Mouse (Mus musculus) hindbrain, embryonic 13.5 days (tissue): Measurements from ENCODE around the gene Smg1. TPM values are rescaled to one million over a fixed set of nuclear protein-coding genes. Genes with fewer than 3 reads are reported as not detected.
"Not testable (repeated sequence)": the region's sequence is repeated elsewhere in the genome, so short reads cannot be mapped to it uniquely, and the experiment has no call there.

Experiments used
- ATAC-seq: fragments of 200-750 bp; cut with Nextera tagmentation; 2 replicates; pipeline ENCODE4 v1.8.0; 2017; ENCODE audit warnings: moderate TSS enrichment; ENCODE audit not compliant: low FRiP score
- H3K27ac ChIP-seq: fragments of 300-500 bp; sonication (generic); 2 replicates; pipeline ENCODE4 v1.5.1; 2015; ENCODE audit warnings: inconsistent platforms, mild to moderate bottlenecking, moderate library complexity
- H3K27me3 ChIP-seq: fragments of 300-500 bp; sonication (generic); 2 replicates; pipeline ENCODE4 v1.6.1; 2015; ENCODE audit warnings: mild to moderate bottlenecking, inconsistent platforms
- H3K36me3 ChIP-seq: fragments of 300-500 bp; sonication (generic); 2 replicates; pipeline ENCODE4 v1.6.1; 2015; ENCODE audit warnings: mild to moderate bottlenecking, inconsistent platforms
- H3K4me1 ChIP-seq: fragments of 300-500 bp; sonication (generic); replicated peaks from 2 replicates; pipeline ENCODE4 v1.6.1; 2015; ENCODE audit warnings: inconsistent platforms
- H3K4me2 ChIP-seq: fragments of 300-500 bp; sonication (generic); 2 replicates; pipeline ENCODE4 v1.6.1; 2015; ENCODE audit warnings: inconsistent platforms, mild to moderate bottlenecking, moderate library complexity
- H3K4me3 ChIP-seq: fragments of 300-500 bp; sonication (generic); 2 replicates; pipeline ENCODE4 v1.5.1; 2015; ENCODE audit warnings: mild to moderate bottlenecking, inconsistent platforms
- H3K9ac ChIP-seq: fragments of 300-500 bp; sonication (generic); 2 replicates; pipeline ENCODE4 v1.6.1; 2015; ENCODE audit warnings: mild to moderate bottlenecking, inconsistent platforms
- H3K9me3 ChIP-seq: fragments of 300-500 bp; sonication (generic); 2 replicates; pipeline ENCODE4 v1.6.1; 2016; ENCODE audit warnings: inconsistent platforms
- WGBS: fragments of 180-500 bp; shearing (Covaris S2); methylation state at CpG from one replicate; pipeline ENCODE4 v1.1.7; 2015; 5-methylcytosine and 5-hydroxymethylcytosine counted together
- polyA plus RNA-seq: library from polyadenylated mRNA; unstranded; fragments of >200 nt; fragmentation: Nextera tagmentation; extraction: Ambion mirVana; gene quantifications from 2 replicates; pipeline ENCODE4 v1.2.1, GENCODE M21; 2015

The Smg1 gene
- polyA plus RNA-seq, 1 experiment from 2014 or later, result 21.5 TPM

DNA sequence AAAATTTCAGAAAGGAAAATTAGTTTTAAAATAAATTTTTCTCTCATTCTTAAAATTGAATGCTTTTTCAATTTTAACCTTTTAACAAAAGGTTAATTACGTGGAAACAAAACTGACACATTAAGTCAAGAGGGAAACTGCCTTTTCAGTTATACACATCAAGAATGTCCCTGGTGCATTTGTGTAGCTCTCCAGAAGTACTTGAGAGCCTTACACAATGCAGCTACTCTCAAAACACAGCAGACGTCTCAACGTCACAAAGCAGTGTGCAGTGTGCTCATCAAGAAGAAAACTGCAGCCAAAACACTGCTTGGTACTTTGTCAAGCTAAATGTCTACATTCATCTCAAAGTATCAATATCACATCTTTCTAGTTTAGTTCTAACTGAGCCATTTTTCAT is 63.7 kb downstream of the Smg1 start:
- Histone ChIP-seq H3K9ac (no peak overlapping the region), H3K36me3 (peaks cover 65% of the 10 kb centered on the region), H3K27me3 (no peaks in the 10 kb centered on the region), H3K9me3 (no peaks in the 10 kb centered on the region), H3K27ac (no peak overlapping the region), H3K4me1 (no peaks in the 10 kb centered on the region), H3K4me2 (no peak overlapping the region), H3K4me3 (no peak overlapping the region)
- WGBS, result 74% methylated on average over 3 of the region's 3 CpGs
- ATAC-seq, result no peak

DNA sequence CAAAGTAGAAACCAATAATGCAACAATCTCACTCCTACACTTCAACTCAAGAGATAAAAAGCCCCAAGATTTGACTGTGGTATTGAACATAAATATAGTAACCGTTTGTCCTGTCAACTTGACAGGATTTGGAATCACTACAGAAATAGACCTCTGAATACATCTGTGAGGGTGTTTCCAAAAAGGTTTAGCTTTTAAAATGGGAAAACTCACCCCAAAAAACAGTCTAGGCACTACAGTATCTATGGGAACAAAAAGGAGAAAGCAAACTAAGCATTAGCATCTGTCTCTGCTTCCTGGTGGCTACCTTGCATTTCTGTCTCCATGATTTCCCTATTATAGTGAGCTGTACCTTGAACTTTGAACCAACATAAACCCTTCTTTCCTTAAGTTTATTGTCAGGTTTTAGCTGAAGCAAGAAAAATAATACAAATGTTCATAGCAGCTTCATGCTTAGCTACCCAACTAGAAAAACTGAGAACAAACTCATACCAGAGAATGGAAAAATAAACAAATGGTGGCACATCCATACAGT is 67.6 kb downstream of the Smg1 start:
- Histone ChIP-seq H3K27ac (no peak overlapping the region), H3K27me3 (no peaks in the 10 kb centered on the region), H3K9me3 (no peaks in the 10 kb centered on the region), H3K4me2 (no peak overlapping the region), H3K4me3 (no peak overlapping the region), H3K36me3 (peaks cover 60% of the 10 kb centered on the region), H3K4me1 (no peaks in the 10 kb centered on the region), H3K9ac (no peak overlapping the region)
- no peak for ATAC-seq
- WGBS, result 96% methylated on average over 1 of the region's 1 CpGs

DNA sequence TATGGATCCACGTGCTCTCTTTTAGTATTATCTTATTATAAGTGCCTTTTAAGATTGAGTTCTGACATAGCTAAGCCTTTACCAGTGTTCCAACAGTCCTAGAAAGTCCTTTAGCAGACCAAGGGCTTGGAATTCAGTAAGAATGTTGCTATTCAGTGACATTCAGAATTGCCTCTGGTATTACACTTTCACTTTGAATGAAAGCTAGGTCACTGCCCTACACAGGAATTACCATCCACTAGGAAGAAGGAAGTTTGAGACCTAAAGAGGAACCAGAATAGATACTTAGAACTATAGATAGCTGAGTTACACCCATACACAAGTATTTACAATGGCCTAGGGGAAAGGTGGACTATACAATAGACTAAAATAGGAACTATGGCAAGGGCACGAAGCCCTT is 73.3 kb downstream of the Smg1 start:
- peaks cover 70% of the 10 kb centered on the region for H3K36me3 ChIP-seq
- not testable (repeated sequence) for H3K9me3 ChIP-seq, ATAC-seq, H3K4me2 ChIP-seq, H3K9ac ChIP-seq, H3K27me3 ChIP-seq, H3K4me1 ChIP-seq, H3K27ac ChIP-seq, H3K4me3 ChIP-seq
- WGBS, result 89% methylated on average over 2 of the region's 2 CpGs

DNA sequence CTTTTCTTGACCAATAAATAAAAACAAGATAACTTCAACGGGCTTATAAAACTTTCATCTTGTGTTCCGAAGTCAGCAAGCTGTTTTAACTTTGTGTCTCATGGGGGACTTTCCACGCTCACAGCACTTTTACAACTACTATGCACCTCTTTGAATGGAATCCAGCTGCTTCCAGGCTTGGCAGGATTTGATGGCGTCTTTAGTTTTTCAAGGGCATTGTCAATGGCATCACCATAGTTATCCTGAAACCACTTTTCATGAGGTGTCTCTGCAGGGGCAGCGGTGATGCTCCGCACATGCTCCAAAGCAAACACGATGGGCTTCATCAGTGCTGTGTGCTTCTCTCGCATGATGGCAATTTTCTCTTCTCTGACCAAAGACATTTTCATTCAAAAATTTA is 80.5 kb downstream of the Smg1 start:
- Histone ChIP-seq H3K27ac (no peak overlapping the region), H3K36me3 (peaks cover 47% of the 10 kb centered on the region), H3K4me1 (no peaks in the 10 kb centered on the region), H3K9me3 (no peaks in the 10 kb centered on the region), H3K27me3 (no peaks in the 10 kb centered on the region), H3K9ac (no peak overlapping the region), H3K4me3 (no peak overlapping the region), H3K4me2 (no peak overlapping the region)
- ATAC-seq, result no peak
- 89% methylated on average over 8 of the region's 8 CpGs for WGBS

DNA sequence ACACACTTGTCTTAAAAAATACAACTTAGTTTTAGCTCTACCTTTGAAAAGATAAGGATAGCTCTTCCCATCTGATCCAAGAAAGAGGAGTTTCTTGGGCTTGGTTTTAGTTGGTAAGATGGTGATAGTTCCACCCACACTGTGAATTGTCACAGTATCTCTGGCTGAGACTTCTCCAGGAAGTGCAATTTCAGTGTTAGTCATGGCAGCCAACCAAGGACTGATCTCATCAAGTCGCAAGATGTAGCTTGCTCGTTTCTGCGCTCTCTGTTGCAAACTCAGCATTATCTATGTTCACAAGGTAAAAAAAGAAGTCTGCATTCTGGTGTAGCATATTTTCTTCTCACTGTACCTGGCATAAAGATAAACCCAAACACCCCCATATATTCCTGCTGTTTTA is 83.3 kb downstream of the Smg1 start:
- no peak overlapping the region for H3K9ac ChIP-seq
- H3K36me3 ChIP-seq, result peaks cover 47% of the 10 kb centered on the region
- WGBS, result 99% methylated on average over 3 of the region's 3 CpGs
- no peak for ATAC-seq
- H3K4me3 ChIP-seq, result no peak overlapping the region
- H3K4me2 ChIP-seq, result no peak overlapping the region
- H3K4me1 ChIP-seq, result no peaks in the 10 kb centered on the region
- no peak overlapping the region for H3K27ac ChIP-seq
- no peaks in the 10 kb centered on the region for H3K9me3 ChIP-seq
- H3K27me3 ChIP-seq, result no peaks in the 10 kb centered on the region

DNA sequence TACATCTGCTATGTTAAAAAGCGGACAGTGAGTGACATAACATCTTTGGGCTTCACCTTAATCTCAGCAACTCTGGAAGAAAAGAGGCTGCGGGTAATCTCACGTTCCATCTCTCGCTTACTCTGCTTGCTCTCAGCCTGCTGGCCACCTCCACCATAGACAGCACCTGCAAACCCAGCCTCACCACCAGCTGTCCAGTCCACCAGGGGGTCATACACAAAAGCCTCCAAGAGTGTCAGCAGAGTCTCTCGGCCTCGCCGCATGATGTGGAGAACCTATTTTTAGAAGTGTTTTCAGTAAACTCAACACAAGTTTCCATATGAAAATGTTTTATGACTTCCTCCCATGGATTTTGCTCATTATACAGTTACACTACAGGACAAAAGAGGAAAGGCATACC is 87.0 kb downstream of the Smg1 start:
- Histone ChIP-seq H3K4me2 (no peak overlapping the region), H3K4me3 (no peak overlapping the region), H3K4me1 (no peaks in the 10 kb centered on the region), H3K9me3 (no peaks in the 10 kb centered on the region), H3K27ac (no peak overlapping the region), H3K9ac (no peak overlapping the region), H3K36me3 (peaks cover 76% of the 10 kb centered on the region), H3K27me3 (no peaks in the 10 kb centered on the region)
- ATAC-seq, result no peak
- WGBS, result 96% methylated on average over 7 of the region's 7 CpGs

DNA sequence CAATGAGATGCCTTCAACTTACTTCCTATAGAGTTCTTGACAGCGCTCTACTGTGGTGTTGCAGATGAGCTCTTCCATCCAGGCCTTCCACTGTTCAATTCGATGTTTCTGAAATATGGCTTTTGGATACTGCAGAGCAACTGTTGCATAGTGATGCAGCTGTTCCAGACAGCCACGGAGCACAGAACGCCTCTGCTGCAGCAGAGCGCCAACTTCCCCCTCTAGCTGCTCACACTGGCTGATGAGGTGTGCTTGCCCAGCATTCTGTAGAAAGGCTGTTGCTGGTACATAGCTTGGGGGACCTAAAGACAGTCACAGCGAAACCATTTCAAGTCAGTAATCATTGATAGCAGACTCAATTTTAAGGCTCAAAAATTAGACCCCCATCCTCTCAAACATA is 89.3 kb downstream of the Smg1 start:
- no peak overlapping the region for H3K27ac ChIP-seq
- H3K4me2 ChIP-seq, result no peak overlapping the region
- peaks cover 73% of the 10 kb centered on the region for H3K36me3 ChIP-seq
- H3K4me1 ChIP-seq, result no peaks in the 10 kb centered on the region
- no peak for ATAC-seq
- no peak overlapping the region for H3K4me3 ChIP-seq
- no peaks in the 10 kb centered on the region for H3K27me3 ChIP-seq
- H3K9me3 ChIP-seq, result no peaks in the 10 kb centered on the region
- 96% methylated on average over 6 of the region's 6 CpGs for WGBS
- no peak overlapping the region for H3K9ac ChIP-seq

DNA sequence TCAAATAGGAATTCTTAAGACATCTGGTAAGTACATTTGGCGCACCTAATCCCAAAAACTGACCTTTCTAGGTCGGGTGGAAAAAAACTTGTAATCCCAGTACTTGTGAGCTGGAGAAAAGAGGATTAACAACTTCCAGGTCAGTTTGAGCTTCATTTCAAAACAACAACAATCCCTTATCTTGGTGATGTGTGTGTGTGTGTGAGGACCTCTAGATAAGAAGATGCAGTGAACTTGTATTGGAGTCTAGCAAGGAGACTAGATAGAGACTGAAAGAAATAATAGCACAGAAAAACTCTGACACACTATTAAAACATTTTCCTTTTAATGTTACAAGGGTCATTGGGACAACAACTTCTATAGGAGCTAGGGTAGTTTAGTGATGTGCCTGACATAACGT is 99.9 kb downstream of the Smg1 start:
- Histone ChIP-seq H3K4me1 (no peaks in the 10 kb centered on the region), H3K36me3 (peaks cover 72% of the 10 kb centered on the region), H3K4me3 (no peak overlapping the region), H3K9me3 (no peaks in the 10 kb centered on the region), H3K27ac (no peak overlapping the region), H3K9ac (no peak overlapping the region), H3K27me3 (no peaks in the 10 kb centered on the region), H3K4me2 (no peak overlapping the region)
- WGBS, result 88% methylated on average over 3 of the region's 3 CpGs
- ATAC-seq, result no peak

DNA sequence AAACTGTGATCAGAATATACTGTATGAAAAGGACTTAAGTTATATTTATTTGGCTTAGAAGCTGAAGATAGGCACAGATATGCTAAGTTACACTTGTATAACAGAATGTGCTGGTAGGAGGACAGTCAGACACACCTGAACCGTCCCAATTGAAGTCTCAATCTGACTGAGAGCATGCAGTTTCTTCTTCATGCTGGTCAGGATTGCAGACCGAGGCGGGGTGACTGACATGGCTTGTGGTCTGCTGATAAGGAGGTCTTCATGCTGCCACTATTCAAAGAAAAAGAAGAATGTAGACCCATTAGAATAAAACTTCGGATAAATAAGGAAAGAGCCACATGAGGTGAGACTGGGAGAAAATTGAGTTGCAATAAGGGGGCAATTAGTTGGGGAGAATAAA is 100.3 kb downstream of the Smg1 start:
- Histone ChIP-seq H3K27ac (no peak overlapping the region), H3K9me3 (no peaks in the 10 kb centered on the region), H3K4me3 (no peak overlapping the region), H3K4me2 (no peak overlapping the region), H3K36me3 (peaks cover 67% of the 10 kb centered on the region), H3K9ac (no peak overlapping the region), H3K27me3 (no peaks in the 10 kb centered on the region), H3K4me1 (no peaks in the 10 kb centered on the region)
- ATAC-seq, result no peak
- 87% methylated on average over 4 of the region's 4 CpGs for WGBS

DNA sequence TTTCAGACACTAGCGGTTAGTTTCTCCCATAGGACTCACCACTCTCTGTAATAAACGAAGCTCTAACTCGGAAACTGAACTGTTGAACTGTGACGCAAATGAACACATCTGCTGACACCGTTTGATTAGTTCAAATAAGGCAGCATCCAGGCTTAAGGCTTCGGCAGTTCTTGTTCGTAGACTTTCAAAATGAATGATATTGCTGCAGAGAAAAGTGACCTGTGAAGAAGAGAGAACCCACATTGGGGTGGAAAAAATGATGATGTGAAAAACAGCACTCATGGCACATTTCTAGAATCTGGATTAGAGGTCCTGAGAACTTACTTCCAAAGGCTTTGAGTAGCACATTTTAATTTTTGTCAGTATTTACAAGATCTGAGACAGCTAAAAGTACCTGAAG is 102.2 kb downstream of the Smg1 start:
- no peak for ATAC-seq
- H3K27me3 ChIP-seq, result no peaks in the 10 kb centered on the region
- 93% methylated on average over 7 of the region's 7 CpGs for WGBS
- H3K4me1 ChIP-seq, result no peaks in the 10 kb centered on the region
- no peak overlapping the region for H3K27ac ChIP-seq
- no peak overlapping the region for H3K4me2 ChIP-seq
- no peak overlapping the region for H3K4me3 ChIP-seq
- H3K9me3 ChIP-seq, result no peaks in the 10 kb centered on the region
- H3K9ac ChIP-seq, result no peak overlapping the region
- H3K36me3 ChIP-seq, result peaks cover 74% of the 10 kb centered on the region

DNA sequence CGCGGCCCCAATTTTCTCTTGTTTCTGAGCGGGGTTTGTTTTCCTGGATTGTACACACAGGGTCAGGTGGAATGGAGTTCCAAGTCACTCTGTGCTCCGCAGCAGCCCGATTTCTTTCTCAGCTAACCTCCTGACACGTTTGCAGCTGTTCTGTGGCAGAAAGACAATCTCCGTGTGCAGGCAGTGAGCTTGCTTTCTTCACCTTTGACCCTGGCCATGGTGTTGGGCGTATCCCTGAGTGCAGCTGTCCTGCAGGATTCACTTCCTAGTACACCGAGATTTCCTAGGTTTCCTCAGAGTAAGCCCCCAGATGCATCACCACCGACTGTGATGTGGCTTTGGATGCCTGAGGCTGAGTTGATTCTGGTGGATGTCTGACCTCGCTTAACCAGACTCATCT is 108.3 kb downstream of the Smg1 start:
- H3K27ac ChIP-seq, result no peak overlapping the region

DNA sequence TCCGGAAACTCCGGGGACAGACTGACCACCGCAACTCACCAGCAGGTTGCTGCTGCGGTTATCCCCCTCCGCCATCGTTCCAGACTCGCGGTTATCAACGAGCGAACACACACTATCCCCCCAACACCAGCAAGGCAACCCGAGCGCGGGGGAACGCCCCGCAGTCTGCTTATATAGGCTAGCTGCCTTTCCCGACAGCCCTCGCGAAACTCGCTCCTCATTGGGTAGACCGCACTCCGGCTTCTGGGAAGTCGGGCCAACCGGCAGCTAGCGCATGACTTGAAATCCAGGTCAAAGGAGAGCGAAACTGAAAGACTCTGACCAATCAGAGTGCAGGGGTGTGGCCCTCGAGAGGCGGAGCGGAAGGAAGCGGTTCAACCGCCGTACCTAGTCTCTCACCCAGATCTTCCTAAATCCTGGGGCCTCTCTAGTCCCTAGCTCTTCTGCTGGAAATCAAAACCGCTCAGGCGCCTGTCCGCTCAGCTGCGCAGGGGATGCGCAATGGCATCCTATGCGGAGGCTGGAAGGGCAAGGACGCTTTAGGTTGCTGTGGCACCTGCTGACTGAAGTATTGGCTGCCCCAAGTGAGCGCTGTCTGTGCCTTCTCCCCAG is 113.9 kb downstream of the Smg1 start, which contains the start of gene Arl6ip1:
Arl6ip1 (minus strand) TSS at position 233 of the 612 bp plus-strand sequence.
- Histone ChIP-seq H3K36me3 (peaks cover 10% of the 10 kb centered on the region), H3K4me2 (peak within 1 kb of the TSS; percentile 67), H3K9ac (peak within 1 kb of the TSS; percentile 91), H3K27me3 (no peaks in the 10 kb centered on the region), H3K27ac (peak within 1 kb of the TSS; percentile 90), H3K4me1 (peaks cover 29% of the 10 kb centered on the region), H3K4me3 (peak within 1 kb of the TSS; percentile 90), H3K9me3 (no peaks in the 10 kb centered on the region)
- ATAC-seq, result peak; percentile 100
- WGBS, result under 1% methylated on average over 39 of the region's 39 CpGs

More for the DNA sequence above, 108.3 kb downstream of the Smg1 start:
- Histone ChIP-seq H3K27me3 (no peaks in the 10 kb centered on the region), H3K9ac (no peak overlapping the region), H3K4me3 (no peak overlapping the region), H3K4me2 (no peak overlapping the region), H3K4me1 (peaks cover 2% of the 10 kb centered on the region; the same call in 1 of the 2 replicates), H3K9me3 (no peaks in the 10 kb centered on the region), H3K36me3 (peaks cover 46% of the 10 kb centered on the region)
- no peak for ATAC-seq
- 72% methylated on average over 11 of the region's 11 CpGs for WGBS

DNA sequence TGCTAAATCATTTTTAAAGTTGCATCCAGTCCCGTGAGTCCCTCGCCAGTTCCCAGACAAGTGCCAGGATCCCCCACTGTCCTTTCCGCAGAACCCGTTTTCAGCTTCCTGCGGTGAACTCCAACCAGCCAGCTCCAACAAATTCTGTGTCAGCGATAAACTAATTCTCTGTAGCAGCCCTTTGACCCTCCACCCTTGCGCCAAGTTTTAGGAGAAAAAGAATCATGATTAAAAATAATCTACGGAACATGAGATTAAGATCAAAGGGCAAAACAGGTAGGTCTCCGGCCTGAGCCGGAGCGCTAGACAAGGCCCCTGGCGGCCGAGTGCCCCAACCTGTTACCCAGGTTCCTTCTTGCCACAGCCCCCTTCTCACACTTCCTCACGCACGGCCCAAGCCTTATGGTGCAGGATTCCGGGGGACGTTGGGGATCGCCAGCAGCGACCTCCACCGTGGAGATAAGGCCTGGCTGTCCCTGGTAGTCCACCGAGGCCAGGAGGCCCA is 114.5 kb downstream of the Smg1 start:
- Histone ChIP-seq H3K4me1 (peaks cover 29% of the 10 kb centered on the region), H3K36me3 (peaks cover 14% of the 10 kb centered on the region), H3K27me3 (no peaks in the 10 kb centered on the region), H3K9ac (peak overlapping the region; percentile 91), H3K9me3 (no peaks in the 10 kb centered on the region), H3K4me2 (peak overlapping the region; percentile 67), H3K27ac (peak overlapping the region; percentile 89), H3K4me3 (peak overlapping the region; percentile 90)
- ATAC-seq, result peak; percentile 87
- under 1% methylated on average over 21 of the region's 21 CpGs for WGBS
